Mouse (Mus musculus): ENCODE results near the gene Caprin1.

Gene Caprin1

DNA sequence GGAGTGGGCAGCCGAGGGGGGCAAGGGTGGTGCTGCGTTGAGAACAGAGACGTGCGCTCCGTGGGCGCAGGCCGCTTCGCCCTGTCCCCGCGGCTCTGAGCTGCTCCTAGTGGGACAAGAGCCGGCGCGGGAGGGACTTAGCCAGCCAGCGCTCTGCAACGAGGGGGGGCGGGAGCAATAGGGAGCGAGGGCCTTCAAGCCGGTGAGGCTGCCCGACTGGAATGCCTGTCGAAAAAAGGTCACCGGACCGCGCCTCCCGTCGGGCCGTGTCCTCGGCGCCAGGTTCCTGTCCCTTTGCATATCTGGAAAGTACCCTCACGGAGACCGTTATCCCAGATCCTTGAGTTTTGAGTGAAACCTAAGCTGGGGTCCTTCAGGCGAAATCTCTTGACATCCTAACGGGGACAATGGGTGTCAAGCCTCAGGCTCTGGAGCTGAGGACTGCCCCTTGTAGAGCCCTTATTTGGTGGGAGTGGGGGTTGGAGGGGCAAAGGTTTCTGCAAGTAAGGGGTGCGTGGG, at the start of gene Caprin1:
Caprin1 (minus strand) TSS at position 159 of the 519 bp plus-strand sequence.
- DNase-seq: peak; percentile 95

DNA sequence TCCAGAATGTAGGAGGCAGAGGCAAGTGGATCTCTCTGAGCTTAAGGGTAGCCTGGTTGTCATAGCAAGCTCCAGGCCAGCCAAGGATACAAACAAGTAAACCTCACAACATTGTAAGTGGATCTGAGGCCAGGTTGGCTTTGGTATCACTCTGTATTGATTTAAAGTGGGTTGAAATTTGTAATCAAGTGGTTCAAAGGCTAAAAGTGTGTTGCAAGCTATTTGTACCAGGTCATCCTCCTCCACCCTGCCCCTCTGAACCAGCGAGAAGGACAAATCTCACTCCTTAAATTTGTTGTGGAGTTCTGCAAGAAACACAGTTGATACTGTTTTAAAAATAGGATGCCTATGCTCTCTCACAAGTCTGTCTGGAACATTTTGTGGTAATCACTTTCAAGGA, 49.4 kb upstream of the Caprin1 start:
- DNase-seq: no peak

- DNase-seq: no peak
Observed at GRCm38 (mm10) chr2:103846271-103846670, 48.8 kb upstream of the Caprin1 start.

- DNase-seq: no peak
Observed at GRCm38 (mm10) chr2:103844016-103844415, 46.6 kb upstream of the Caprin1 start.

DNA sequence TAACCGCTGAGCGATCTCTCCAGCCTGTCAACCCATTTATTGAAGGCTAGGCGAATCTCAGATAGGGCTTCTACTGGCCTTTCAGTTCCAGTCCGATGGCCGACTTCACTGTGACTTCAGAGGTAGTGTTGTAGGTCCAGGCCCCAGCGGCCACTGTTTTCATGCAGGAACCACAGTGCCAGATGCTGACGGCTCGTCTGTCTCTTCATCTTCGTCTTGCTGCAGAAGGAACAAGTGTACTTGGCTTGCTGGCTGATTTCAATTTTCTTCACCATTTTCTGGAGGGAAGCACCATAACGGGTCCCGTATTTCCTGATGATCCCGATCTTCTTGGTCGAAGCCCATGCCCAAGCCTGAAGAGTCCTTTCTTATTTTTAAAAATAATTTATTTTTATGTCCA, 45.9 kb upstream of the Caprin1 start:
- no peak for DNase-seq

GRCm38 (mm10) chr2:103842299-103842698, 44.9 kb upstream of the Caprin1 start:
- no peak for DNase-seq

GRCm38 (mm10) chr2:103838483-103838882, 41.0 kb upstream of the Caprin1 start:
- no peak for DNase-seq

GRCm38 (mm10) chr2:103837166-103837565, 39.7 kb upstream of the Caprin1 start:
- no peak for DNase-seq

DNA sequence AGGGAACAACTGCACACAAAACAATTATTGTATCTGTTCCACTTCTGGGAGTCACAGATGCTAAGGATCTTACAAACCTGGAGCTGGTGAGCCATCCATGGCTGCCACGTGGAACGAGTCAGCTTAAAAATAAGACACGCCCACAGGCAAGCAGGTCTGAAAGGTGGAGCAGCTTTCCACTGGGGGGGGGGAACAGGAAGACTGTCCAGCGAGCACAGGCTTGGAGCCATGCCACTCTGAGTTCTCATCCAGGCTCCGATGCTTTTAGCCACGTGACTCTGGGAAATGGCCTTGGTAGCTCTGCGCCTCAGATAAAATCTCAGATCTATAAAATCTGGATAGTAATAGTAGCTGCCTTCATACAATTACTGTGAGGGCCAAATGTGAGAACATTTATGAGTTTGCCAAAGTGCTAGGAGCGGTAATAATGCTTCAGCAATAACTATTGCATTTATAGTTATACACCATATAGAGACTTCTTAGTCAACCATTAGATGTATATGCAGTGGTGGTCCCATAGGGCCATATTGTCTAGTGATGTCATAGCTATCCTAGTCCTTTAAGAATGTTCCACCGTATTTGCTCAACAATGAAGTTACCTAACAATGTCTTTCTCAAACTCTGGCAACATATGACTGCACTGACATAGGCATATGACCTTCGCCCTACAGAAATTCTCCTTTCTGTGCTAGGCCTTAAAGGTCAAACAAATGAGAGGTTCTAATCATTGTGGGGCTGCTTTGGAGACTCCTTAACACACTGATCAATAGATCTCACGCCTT, 38.4 kb upstream of the Caprin1 start:
- no peak for DNase-seq

- no peak for DNase-seq
Observed at GRCm38 (mm10) chr2:103833816-103834445, 36.5 kb upstream of the Caprin1 start.

DNA sequence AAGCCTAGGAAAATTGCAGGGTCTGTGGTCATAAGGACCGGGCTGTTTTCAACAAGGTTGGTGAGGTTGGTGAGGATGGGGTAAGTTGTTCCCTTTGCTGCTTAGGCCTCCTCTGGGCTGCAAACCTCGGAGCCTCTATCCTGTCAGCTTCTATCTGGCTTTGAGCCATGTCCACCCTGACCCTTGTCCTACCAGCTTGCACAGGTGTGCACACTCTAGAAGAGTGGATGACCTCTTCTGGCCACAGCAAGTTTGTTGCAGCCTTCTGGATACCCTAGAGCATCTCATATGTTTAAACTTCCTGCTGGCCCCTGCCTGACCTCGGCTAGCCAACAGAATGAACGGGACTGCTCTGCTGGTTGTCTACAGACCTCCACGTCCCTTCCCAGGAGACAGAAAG, 35.5 kb upstream of the Caprin1 start:
- no peak for DNase-seq

DNA sequence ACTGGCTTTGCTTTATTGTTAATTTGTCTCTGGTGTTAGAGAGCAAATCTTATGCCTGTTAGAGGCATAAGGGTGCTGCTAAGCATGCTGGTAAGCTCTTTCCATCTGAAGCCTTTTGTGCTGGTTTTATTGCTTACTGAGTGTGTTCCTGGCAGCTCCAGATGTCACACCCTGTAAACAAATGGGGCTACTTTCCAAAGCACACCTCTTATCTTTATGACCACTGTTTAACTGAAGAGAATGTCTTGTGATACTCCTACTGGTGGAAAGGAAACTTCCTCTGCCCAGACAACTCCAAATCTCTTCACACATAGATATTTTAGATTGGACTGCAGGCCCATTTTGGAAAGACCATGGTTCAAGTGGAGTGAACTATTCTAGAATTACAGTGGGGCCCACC, 31.5 kb upstream of the Caprin1 start:
- DNase-seq: no peak

DNA sequence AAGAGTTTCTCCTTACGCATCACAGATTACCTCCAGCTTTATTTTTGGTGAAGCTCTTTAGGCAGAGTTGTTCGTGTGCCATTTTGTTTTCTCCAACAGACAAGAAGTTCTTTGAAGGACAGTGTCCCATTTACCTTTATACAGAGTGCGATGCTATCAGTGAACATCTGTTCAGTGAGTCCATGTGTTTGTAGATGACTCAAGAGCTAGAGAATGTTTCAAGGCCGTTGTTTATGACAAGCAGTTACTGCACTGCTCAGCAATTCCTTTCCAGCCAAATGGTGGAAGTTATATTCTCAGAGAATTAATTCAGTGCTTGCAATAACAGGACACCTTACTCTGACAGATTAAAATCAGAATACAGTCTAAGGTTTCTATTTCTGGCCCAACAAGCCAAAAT, 27.5 kb upstream of the Caprin1 start:
- DNase-seq: no peak

DNA sequence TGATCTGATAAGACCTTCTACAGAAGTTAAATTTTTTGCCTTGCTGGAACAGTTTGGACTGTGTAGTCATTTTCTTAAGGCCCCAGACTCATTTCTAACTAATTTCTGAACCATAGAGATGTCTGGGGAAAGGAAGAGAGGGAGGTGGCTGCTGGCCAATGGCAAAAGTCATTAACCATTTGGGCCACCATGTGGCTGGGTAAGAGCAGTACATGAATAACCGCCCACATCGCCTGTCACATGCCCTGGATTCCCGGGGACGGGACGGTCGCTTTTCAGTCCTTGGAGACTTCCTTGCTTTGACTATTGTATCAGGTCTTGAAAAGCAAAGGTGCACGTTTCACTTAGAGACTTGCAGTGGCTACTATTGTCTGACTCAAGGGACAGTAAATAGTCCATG, 25.1 kb upstream of the Caprin1 start:
- DNase-seq: no peak

GRCm38 (mm10) chr2:103817145-103817895, 19.9 kb upstream of the Caprin1 start:
- no peak for DNase-seq

DNA sequence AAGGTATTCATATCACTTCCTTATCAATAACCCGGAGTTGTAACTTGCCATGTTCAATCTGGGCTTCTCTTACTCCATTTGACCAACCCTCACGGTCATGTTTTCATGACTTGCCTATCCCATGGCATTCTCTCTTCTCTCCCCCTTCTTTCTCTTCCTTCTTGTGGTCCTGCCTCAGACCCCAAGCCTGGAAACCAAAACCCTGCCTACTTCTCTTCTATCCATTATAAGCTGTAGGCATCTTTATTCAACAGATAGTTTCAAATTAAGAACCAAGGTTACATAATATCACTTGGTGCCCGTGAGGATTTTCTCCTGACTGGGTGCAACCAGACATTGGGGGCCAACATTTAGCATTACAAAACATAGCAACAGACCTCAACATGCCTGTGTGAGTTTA, 18.5 kb upstream of the Caprin1 start:
- DNase-seq: no peak

GRCm38 (mm10) chr2:103811465-103812191, 14.2 kb upstream of the Caprin1 start:
- no peak for DNase-seq

GRCm38 (mm10) chr2:103810412-103810811, 13.0 kb upstream of the Caprin1 start:
- no peak for DNase-seq

- no peak for DNase-seq
Observed at GRCm38 (mm10) chr2:103808466-103808865, 11.0 kb upstream of the Caprin1 start.

DNA sequence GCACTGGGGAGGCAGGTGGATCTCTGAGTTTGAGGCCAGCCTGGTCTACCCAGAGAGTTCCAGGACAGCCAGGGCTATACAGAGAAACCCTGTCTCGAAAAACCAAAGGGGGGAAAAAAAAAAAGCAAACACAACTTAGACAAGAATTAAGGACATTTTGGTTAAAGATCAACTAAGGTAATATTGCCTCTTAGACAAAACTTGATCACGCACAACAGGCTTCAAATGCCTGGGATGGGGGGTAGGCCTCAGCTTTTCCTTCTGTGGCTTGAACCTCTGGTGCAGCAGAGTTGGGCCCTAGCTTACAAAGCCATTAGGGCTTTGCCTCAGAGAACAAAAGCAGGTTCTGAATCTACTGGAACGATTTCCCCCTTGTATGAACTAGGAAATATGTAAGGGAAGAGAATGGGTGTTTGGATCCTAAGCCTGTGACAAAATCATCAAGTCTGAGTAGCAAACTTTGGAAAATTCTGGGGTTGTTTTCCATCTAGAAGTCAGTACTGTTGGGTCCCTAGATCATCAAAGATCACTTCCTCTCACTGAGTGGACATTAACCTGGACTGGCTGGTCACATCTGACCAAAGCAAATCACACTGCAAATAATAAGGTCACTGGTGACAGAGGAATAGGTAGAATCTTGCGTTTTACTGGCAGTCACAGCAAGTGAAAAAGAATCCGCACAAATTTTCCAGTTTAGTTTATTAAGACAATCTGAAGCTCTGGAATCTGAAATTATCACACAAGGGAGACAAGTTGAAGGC, 6.5 kb upstream of the Caprin1 start:
- no peak for DNase-seq

- DNase-seq: no peak
Observed at GRCm38 (mm10) chr2:103802422-103802821, 5.0 kb upstream of the Caprin1 start.

- peak; percentile 80 for DNase-seq
Observed at GRCm38 (mm10) chr2:103796861-103797466, 485 bp downstream of the Caprin1 start.

Measured in right cerebral cortex, adult 18-20 months (tissue).